Mouse (Mus musculus) skeletal muscle tissue, adult 2 months (tissue): ENCODE results near the gene Asf1b.
A peak's percentile ranks its signal among the peaks of the same experiment; 100 is the strongest.

Experiments used
- DNase-seq: peaks from one replicate; pipeline ENCODE4 v3.0.0-alpha.2; 2012; ENCODE audit warnings: low read depth, low spot score

Asf1b gene

DNA sequence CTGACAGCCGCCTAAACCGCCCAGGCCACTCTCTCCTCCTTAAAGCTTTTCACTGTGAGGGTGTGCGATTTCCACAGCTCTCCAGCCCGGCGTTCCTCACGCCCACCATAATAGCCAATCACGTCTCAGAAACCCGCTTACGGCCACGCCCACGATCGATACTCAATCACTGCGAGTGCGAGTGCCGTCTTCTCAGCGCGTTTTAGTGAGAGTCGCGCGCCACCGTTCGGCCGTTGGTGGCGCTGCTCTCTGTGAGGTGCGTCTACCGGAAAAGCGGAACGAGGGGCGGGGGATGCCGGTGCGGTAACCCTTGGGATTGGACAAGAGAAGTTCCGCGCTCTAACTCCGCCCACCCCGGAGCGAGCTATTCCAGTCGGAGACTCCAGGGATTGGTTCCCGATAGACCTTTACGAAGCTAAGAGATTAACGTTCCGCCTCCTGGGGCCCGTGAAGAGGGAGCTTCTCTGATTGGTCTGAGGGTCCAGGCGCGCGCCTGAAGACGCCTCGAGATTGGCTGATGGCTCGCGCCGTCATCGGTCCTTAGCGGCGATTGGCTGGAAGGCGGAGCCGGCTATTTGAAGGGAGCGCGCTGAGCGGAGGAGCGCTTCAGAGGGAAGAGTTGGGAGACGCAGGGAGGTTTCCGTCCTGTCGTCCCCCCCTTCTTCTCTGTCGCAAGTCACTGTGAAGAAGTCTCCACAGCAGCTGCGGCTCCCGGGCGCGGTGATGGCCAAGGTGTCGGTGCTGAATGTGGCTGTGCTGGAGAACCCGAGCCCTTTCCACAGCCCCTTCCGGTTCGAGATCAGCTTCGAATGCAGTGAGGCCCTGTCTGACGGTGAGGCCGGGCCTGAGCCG is at the start of gene Asf1b, which contains the start of gene Gm10644:
Asf1b (plus strand) TSS at position 402 of the 852 bp plus-strand sequence.
Gm10644 (minus strand) TSS at position 100 of the 852 bp plus-strand sequence.
- peak; percentile 98 for DNase-seq

DNA sequence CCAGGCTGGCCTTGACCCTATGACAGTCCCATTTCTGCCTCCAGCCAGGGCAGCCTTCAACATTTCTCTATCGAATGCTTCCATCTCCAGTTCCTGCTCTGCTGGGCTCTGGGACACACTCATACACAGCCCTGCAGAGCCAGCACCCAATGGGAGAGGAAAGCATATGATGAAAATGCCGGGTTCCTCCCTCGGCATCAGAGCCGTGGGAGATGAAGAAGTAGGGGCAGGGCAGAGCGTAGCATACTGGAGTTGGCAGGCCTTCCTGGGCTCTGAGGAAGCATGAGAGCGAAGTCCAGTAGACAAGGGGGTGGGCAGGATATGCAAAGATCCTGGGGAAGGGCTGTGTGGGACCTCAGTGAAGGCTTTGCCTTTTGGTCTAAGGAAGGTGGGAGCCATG is 46.7 kb upstream of the Asf1b start:
- DNase-seq: no peak

DNA sequence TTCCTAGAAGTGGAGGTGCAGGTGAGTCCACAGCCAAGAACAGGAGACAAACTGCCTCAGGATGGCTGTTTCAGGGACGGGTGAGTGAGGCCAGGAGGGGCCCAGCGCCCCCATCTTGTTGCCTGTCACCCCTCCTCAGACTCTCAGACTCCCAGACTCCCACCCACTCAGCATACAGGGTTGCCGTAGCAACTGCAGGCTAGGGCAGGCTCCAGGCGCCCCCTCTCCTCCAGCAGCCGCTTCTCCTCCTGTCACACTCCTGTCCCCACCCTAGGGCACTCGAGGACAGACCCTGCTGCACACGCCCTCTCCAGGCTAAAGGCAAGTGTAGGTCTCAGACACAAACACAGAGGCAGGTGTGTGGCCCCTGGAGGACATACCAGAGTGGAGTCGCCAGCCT is 46.0 kb upstream of the Asf1b start:
- no peak for DNase-seq

DNA sequence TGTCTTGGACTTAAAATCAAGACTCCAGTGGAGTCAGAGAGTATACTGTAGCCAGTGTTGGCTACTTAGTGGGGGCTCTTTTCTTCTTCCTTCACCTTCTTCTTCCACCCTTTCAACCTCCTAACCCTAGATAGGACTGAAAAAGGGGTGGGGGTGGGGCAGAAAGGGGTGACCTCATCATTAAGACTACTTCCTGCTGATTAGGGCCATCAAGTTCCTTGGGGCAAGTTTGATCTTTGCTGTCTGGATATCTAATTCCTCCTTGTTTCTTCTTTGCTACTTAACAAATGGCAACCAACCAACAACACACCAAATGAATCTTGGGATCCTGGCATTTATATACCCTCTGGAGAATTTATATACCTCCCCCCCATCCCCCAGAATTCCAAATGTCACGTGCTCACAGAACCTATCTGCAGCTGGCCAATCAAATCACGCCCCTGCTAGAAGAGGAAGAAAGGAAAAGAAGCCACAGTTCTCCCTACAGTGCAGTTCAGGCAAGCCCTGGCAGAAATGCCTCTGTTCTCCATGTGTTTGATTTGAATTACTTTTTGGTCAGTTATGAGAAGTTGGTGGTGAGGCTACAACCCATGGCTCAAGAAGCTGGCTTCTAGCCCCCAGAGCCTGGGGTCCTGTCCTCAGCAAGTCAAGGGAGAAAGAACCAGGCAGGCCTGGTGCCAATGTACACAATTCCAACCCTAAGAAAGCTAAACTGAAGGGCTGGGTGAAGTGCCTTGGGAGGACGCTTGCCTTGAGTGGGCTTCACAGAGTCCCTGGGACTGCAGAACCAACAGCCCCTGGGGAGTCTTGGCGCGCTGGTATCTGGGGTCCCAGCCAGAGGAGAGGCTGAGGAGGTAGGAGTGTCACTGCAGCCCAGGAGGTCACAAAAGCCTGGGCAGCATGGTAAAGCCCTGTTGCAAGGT is 43.2 kb upstream of the Asf1b start:
- DNase-seq: no peak

DNA sequence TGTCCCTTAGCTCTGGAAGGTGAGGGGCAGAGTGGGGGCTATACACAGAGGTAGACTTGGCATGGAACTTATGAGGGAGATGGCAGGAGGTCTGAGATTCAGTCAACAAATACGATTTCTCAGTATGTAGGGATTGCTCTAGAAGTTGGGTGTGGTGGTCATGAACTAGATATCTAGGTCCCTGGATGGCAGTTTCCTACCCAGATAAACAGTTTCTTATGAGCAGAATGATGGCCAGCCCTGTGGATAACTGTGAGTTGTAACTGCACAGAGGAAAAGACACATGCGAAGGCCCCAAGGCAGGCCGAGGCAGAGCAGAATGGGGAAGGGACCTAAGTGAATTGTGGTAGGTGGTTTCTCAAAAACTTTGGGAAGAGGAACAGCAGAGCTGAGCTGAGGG is 41.1 kb upstream of the Asf1b start:
- no peak for DNase-seq

DNA sequence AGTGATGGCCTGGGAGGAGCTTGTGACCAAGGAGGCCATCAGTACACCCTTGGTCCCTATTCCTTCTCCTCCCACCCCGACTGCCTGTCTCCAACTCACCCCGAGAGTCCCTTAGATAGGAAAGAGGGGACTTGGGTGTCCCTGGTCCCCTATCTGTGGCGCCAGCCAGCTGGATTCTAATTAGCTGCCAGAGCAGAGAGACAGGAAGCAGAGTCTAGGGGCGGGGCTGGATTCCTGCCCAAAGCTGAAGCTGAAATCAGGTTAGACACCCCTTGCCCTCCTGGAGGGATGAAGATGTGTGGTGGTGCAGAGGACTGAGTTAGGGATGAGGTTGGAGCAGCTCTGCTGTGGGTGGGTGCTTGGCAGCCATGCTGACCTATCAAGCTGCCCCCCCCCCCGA is 40.4 kb upstream of the Asf1b start:
- no peak for DNase-seq

DNA sequence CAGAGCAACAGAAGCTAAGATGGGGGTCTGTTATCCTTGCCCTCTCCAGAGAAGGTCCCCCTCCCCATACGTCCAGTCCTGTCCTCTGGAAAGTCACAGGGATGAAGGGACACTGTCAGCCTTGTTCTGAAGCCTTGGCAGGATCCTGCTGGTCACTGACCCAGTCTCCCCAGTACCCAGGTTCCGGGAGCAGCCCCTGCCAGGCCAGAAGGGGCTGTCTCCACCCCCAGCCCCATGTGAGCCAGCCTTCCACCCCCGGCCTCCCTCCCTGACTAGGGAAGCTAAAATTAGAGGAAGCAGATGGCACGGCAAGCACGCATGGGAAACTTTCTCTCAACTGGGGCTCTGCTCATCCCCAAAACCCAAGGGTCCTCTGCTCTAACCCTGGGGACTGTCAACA is 39.3 kb upstream of the Asf1b start:
- no peak for DNase-seq

DNA sequence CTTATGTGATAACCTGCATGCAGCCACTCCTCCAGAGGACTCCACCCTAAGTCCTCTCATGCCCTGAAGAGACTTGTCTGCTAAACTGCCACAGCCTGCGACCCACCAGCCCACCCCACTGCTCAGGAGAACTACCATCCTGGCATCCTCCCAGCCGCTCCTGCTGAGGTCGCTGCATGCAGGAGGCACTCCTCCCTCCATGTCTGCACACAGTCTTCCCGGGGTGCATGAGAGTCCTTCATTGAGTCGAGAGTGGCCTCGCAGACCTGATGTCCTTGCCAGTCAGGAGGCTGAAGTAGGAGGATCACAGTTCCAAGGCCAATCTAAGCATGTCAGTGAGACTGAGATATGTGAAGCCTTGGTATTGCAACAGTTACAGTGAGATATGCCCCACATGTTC is 37.7 kb upstream of the Asf1b start:
- DNase-seq: no peak

DNA sequence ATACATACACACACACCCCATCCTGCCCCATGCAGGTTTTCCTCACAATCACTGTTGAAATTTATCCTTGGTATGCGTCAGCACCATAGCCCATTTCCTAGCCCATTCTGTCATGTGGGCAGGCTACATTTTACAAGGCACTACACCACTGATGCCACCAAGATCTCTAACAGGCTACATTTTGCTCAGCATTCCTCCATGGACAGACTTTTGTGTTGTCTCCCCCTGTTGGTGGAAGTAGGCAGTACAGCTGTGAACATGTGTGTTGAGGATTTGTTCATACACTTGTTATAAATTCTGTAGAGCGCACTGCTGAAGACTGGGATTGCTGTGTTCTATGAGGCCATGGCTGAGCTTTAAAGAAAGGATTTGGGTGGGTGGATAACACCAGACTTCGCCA is 33.7 kb upstream of the Asf1b start:
- DNase-seq: peak; percentile 48

DNA sequence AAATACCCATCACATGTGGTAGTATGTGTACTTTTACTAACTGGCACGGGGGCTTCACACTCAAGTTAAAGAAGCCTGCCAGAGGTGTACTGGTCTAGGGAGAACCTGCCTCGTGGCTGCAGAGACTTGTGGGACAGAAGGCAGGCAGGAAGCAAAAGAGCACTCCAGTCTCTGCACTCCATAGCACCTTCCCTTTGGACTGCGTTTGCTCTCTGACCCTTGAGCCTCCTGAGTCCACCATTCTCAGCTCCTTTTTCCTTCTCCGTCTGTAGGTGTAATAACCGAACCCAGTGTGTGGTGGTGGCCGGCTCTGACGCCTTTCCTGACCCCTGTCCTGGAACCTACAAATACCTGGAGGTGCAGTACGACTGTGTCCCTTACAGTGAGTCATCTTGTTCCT is 32.6 kb upstream of the Asf1b start:
- no peak for DNase-seq

DNA sequence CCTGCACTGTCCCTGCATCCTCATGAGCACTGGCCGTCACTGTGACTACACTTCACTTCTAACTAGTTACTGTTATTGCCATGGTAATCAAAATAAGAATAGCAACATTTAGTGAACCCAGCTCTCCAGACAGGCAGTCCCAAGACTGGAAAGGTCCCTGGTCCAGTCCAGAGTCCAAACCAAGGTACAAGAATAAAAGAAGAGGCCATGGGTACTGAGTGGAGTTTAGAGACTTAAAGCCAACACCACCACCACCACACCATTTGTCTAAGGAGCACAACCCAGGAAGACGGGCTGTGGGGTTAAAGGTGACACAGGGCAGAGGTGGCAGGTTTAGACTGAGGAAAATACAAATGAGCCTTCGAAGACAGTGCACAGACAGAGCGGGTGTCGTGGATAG is 30.7 kb upstream of the Asf1b start:
- DNase-seq: no peak

DNA sequence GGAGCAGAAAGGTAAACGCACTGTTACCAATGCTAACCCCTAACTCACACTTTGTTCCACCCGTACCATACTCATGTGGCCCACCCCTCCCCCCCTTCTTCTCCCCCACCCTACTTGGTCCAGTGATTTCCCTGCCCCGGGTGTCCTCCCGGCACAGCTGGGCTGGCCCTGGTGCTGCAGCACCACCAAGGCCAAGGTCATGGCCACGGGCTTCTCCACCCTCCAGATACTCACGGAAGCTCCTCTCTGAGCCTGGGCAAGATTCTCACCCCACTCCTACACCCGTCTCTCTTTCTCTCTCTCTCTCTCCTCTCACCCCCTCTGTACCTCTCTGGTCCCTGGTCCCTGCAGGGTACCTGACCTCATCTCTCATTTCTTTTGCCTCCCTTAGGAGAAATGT is 29.0 kb upstream of the Asf1b start:
- no peak for DNase-seq

DNA sequence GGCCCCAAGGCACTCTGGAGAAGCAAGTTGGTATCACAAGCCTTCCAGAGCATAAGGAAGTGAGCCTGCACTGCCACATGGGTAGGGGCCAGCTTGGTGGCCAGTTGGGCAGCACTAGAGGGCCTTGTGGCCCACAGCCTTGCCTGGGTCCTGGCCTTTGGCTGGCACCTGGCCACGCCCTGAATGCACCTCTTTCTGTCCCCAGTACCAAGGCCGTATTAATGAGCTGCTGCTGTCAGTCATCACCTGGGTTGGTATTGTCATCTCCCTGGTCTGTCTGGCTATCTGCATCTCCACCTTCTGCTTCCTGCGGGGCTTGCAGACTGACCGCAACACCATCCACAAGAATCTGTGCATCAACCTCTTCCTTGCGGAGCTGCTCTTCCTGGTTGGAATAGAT is 21.1 kb upstream of the Asf1b start:
- no peak for DNase-seq

DNA sequence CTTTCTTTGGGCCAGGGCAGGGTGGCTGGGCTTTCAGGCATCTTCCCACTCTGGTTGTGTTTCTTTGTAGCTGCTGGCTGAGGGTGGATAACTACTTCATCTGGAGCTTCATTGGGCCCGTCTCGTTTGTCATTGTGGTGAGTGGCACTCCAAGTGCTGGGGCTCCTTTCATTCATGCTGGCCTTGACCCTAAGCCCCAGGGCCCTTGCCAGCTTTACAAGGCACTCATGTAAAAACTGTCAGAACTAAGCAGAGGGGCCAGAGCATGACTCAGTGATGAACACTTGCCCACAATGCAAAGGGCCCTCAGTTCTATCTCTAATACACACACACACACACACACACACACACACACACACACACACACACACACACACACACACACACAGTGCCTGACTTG is 20.3 kb upstream of the Asf1b start:
- no peak for DNase-seq

DNA sequence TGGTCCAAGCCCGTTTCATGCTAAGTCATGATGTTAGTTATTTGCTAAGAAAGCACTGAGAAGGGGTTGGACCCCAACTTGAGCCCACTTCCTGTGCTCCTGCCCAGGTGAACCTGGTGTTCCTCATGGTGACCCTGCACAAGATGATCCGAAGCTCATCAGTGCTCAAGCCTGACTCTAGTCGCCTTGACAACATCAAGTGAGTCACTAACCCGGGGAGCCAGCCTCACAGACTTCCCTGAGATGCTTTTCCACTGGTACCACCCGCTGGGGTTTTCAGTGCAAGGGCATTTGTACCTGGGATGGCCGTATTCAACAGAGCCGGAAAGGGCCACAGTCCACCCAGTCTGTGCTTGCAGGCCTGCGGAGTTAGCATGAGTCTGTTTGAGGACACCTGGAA is 19.9 kb upstream of the Asf1b start:
- no peak for DNase-seq

DNA sequence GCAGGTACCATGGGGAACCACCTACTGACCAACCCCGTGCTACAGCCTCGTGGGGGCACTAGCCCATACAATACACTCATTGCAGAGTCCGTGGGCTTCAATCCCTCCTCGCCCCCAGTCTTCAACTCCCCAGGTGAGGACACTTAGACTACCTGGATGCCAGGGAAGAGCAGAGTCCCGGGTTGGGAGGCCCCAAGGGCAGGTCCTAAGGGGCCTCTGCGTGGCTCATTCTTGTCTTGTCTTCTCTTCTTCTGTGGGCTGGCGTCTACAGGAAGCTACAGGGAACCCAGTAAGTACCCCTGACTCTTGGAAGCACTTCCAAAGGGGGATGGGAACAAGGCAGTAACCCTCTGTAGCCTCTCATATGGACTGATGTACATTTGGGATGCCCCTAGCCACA is 17.7 kb upstream of the Asf1b start:
- no peak for DNase-seq

DNA sequence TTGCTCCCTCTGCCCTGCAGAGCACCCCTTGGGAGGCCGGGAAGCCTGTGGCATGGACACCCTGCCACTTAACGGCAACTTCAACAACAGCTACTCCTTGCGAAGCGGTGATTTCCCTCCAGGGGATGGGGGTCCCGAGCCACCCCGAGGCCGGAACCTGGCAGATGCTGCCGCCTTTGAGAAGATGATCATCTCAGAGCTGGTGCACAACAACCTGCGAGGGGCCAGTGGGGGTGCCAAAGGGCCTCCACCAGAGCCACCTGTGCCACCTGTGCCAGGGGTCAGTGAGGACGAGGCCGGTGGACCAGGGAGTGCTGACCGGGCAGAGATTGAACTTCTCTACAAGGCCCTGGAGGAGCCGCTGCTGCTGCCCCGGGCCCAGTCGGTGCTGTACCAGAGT is 17.0 kb upstream of the Asf1b start:
- DNase-seq: no peak

DNA sequence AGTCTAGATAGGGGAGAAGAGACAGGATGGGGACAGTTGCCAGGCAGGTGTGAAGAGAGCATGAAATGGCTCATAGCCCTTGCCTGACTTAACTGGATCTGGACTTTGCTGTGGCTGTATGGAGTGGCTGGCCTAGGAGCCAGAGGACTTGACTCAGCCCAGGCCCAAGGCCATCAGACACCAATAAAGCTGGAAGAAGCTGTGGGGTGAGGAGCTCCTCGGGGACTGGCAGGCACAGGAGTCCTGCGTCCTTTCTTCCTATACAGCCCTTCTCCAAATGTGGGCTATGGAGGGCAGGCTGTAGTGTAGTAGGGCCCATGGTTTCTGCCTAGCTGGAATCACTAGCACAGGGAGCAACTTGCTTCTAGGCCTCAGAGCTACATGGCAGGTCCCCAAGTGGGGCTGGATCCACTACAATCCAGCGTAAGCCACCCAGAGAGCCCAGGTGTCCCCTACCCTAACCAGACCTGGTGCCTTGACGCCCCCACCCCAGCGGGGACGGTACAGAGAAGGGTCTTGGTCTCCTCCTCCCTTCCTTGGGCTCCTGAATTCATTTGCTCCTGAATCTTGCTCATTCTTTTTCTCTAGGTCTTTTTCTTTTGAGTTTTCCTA is 14.1 kb upstream of the Asf1b start:
- DNase-seq: no peak

DNA sequence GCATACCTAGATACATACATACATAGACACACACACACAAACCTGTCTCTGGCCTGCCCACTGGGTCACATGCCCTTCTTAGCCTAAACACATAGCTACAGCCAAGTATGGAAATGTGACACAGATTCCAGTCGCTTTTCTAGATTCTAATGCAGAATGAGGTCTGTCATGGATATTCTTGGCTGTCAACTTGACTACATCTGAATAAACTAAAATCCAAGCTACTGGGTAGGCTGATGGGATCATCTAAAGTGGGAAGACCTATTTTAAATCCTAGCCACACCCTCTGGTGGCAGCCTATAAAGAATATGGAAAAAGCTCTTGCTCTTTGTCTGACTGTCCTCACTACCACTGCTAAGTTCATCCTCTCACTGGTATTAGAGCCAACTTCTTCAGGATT is 12.9 kb upstream of the Asf1b start:
- DNase-seq: no peak

DNA sequence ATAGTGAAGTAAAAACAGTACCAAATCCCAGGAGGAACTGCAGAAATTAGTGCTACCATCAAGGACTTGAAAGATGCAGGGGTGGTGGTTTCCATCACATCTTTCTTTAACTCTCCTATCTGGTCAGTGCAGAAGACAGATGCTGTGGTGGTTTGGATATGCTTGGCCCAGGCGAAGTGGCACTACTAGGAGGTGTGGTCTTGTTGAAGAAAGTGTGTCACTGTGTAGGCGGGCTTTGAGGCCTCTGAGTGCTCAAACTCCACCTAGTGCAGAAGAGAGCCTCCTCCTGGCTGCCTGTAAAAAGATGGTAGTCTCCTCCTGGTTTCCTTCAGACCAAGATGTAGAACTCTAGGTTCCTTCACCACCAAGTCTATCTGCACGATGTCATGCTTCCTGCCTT is 9.8 kb upstream of the Asf1b start:
- no peak for DNase-seq

DNA sequence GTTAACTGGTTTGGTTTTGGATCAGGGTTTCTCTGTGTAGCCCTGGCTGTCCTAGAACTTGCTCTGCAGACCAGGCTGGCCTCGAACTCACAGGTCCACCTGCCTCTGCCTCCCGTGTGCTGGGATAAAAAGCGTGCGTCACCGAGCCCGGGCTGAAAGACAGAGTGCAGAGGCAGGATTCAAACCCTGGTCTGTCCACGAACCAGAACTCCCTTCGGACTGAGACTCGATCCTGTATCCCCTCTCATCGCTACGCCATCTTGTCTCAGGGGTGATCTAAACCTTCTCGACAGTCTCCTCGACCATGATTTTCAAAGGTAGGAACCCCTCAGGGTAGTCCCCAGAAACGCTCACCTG is 580 bp upstream of the Asf1b start:
- DNase-seq: no peak

DNA sequence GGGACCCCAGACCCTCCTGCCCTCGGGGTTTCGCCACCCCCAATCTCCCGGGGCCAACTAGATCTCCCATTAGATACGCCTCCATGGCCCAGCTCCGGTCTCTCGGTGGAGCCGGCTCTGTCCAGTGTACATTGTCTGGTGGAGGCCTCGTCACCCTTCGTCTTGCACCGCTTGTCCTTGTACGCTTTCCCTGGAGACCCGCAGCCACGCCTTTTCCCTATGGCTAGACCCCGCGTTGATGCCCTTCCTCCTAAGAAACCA is 581 bp downstream of the Asf1b start:
- DNase-seq: no peak

DNA sequence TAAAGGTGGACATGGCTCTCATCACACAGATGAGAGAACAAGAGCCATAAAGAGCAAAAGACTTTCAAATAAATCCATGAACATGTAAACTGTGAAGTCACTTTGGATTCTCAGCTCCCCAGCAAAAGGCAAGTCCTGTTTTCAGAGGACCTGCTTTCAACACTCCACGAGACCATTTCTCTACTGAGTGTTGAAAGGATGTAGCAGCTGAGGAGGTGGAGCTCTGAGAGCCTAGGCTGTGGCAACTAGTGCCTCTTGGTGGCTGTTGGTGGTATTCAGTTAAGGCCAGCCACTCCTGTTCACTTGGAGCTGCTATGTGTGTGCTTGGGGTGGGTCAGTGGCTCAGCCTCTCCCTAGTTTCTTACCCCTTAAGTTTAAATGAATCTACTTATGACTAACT is 1.5 kb downstream of the Asf1b start:
- DNase-seq: no peak
